Mouse (Mus musculus): Measurements from ENCODE around the gene Man2b1. TPM values are rescaled to one million over a fixed set of nuclear protein-coding genes. Genes with fewer than 3 reads are reported as not detected.

Gene Man2b1
- total and polyA plus RNA-seq, 3 experiments, result 29.1 to 45.6 (median 40.7) TPM

GRCm38 (mm10) chr8:85033867-85034266, 49.2 kb upstream of the Man2b1 start:
- no peak overlapping the region for H3K4me2 ChIP-seq (ENCODE audit: insufficient read depth, low read depth, poor library complexity, severe bottlenecking)
- H3K27me3 ChIP-seq (replicated peaks), result no peaks in the 10 kb centered on the region
- in situ Hi-C loops (cut with MboI; ENCODE audit: low pct_ligation_motif_present, low pct_unique_long_range_greater_than_20kb, low sequenced_read_pairs), result no loop called here
- TF ChIP-seq SIN3A (IDR thresholded peaks at IDR 0.05; ENCODE audit: low read length), result no peak
- TF ChIP-seq POLR2A (IDR thresholded peaks at IDR 0.05; ENCODE audit: low read depth, low read length), result no peak
- no peak for TF ChIP-seq JUND (conservative IDR thresholded peaks at IDR 0.05; ENCODE audit: low read depth, low read length)
- no peak for TF ChIP-seq TCF12 (IDR thresholded peaks at IDR 0.05; ENCODE audit: low read depth, low read length)
- TF ChIP-seq SMC3 (IDR thresholded peaks at IDR 0.05; ENCODE audit: low read depth, low read length), result no peak
- TF ChIP-seq MEF2A (IDR thresholded peaks at IDR 0.05; ENCODE audit: borderline replicate concordance, low read depth, low read length), result no peak
- TF ChIP-seq EP300 (IDR thresholded peaks at IDR 0.05; ENCODE audit: low read length), result no peak
- no peak for TF ChIP-seq ZKSCAN1 (IDR thresholded peaks at IDR 0.05; ENCODE audit: borderline replicate concordance, low read depth, low read length)
- TF ChIP-seq GABPA (IDR thresholded peaks at IDR 0.05; ENCODE audit: insufficient replicate concordance, low read depth, low read length), result no peak
- TF ChIP-seq MAZ (IDR thresholded peaks at IDR 0.05; ENCODE audit: low read depth, low read length), result no peak
- TF ChIP-seq JUN (IDR thresholded peaks at IDR 0.05; ENCODE audit: insufficient read depth, low read depth, low read length), result no peak
- TF ChIP-seq BHLHE40 (IDR thresholded peaks at IDR 0.05; ENCODE audit: low read depth, low read length), result no peak
- no peak for TF ChIP-seq NRF1 (IDR thresholded peaks at IDR 0.05; ENCODE audit: low read depth, low read length)
- no peak for TF ChIP-seq MXI1 (IDR thresholded peaks at IDR 0.05; ENCODE audit: low read depth, low read length)
- H3K27ac ChIP-seq (ENCODE audit: insufficient read depth, low read depth), result 0 out of 2 replicates have a peak overlapping the region, but pooled peaks have one; percentile 10
- peaks cover 38% of the 10 kb centered on the region for H3K79me2 ChIP-seq (replicated peaks; ENCODE audit: control insufficient read depth, extremely low read depth, insufficient read depth, poor library complexity, severe bottlenecking)
- dilution Hi-C loops (cut with MboI; ENCODE audit: extremely low pct_ligation_motif_present, extremely low pct_unique_long_range_greater_than_20kb, low sequenced_read_pairs), result no loop called here
- H3K9ac ChIP-seq (ENCODE audit: insufficient read depth, low read depth), result no peak overlapping the region
- no peak for DNase-seq (ENCODE audit: extremely low read depth)
- H3K4me1 ChIP-seq (ENCODE audit: control insufficient read depth in 1 of 2, insufficient read depth in 2 of 2), result peaks cover 3 to 35% of the 10 kb centered on the region in 2 experiments; a peak in 3 of 4 replicates
- H3K9me3 ChIP-seq (replicated peaks; ENCODE audit: low read length), result no peaks in the 10 kb centered on the region
- H3K4me3 ChIP-seq (replicated peaks in 1 of 3; ENCODE audit: low read depth in 2 of 3, low read length in 2 of 3, poor library complexity in 1 of 3), result no peak overlapping the region
- peaks cover 39 to 50% of the 10 kb centered on the region in 2 experiments for H3K36me3 ChIP-seq (replicated peaks in 1 of 2; ENCODE audit: control insufficient read depth in 1 of 2, insufficient read depth in 1 of 2, low read length in 1 of 2)

- TF ChIP-seq HCFC1 (IDR thresholded peaks at IDR 0.05; ENCODE audit: low read depth, low read length), result peak; percentile 76
- TF ChIP-seq SIN3A (IDR thresholded peaks at IDR 0.05; ENCODE audit: low read length), result peak; percentile 79
- peak; percentile 85 for TF ChIP-seq BHLHE40 (IDR thresholded peaks at IDR 0.05; ENCODE audit: low read depth, low read length)
- TF ChIP-seq PAX5 (IDR thresholded peaks at IDR 0.05; ENCODE audit: low read length), result no peak
- peak; percentile 58; the same call in 1 of the 2 replicates for TF ChIP-seq MYC (IDR thresholded peaks at IDR 0.05; ENCODE audit: low read depth, low read length)
- peak; percentile 79; the same call in 1 of the 2 replicates for TF ChIP-seq POLR2AphosphoS2 (IDR thresholded peaks at IDR 0.05; ENCODE audit: low read depth, low read length)
- peak; percentile 7; the same call in 1 of the 2 replicates for TF ChIP-seq CHD2 (IDR thresholded peaks at IDR 0.05; ENCODE audit: low read length)
- peak; percentile 88 for TF ChIP-seq NRF1 (IDR thresholded peaks at IDR 0.05; ENCODE audit: low read depth, low read length)
- peak; percentile 44; the same call in 1 of the 2 replicates for TF ChIP-seq POLR2A (IDR thresholded peaks at IDR 0.05; ENCODE audit: low read depth, low read length)
- no peak for TF ChIP-seq USF1 (IDR thresholded peaks at IDR 0.05; ENCODE audit: low read depth, low read length)
- no peak for TF ChIP-seq MAFK (IDR thresholded peaks at IDR 0.05; ENCODE audit: insufficient replicate concordance, low read length)
- peak; percentile 80 for TF ChIP-seq MAX (IDR thresholded peaks at IDR 0.05; ENCODE audit: low read length)
- peak; percentile 61 for TF ChIP-seq MXI1 (IDR thresholded peaks at IDR 0.05; ENCODE audit: low read depth, low read length)
- Histone ChIP-seq H3K4me2 (ENCODE audit: insufficient read depth, low read depth, poor library complexity, severe bottlenecking) (peak overlapping the region; percentile 93), H3K9me3 (replicated peaks; ENCODE audit: low read length) (no peaks in the 10 kb centered on the region), H3K4me1 (ENCODE audit: control insufficient read depth in 1 of 2, insufficient read depth in 2 of 2) (peaks cover under 1 to 35% of the 10 kb centered on the region in 2 experiments; a peak in 3 of 4 replicates), H3K79me2 (replicated peaks; ENCODE audit: control insufficient read depth, extremely low read depth, insufficient read depth, poor library complexity, severe bottlenecking) (peaks cover 38% of the 10 kb centered on the region), H3K36me3 (replicated peaks in 1 of 2; ENCODE audit: control insufficient read depth in 1 of 2, insufficient read depth in 1 of 2, low read length in 1 of 2) (peaks cover 32 to 44% of the 10 kb centered on the region in 2 experiments), H3K27me3 (replicated peaks) (no peaks in the 10 kb centered on the region), H3K27ac (ENCODE audit: insufficient read depth, low read depth) (no peak overlapping the region), H3K4me3 (replicated peaks in 1 of 3; ENCODE audit: low read depth in 2 of 3, low read length in 2 of 3, poor library complexity in 1 of 3) (peak overlapping the region; percentile 6 to 90 (median 31)), H3K9ac (ENCODE audit: insufficient read depth, low read depth) (peak overlapping the region; percentile 72)
- dilution Hi-C loops (cut with MboI; ENCODE audit: extremely low pct_ligation_motif_present, extremely low pct_unique_long_range_greater_than_20kb, low sequenced_read_pairs) (no loop called here), in situ Hi-C loops (cut with MboI; ENCODE audit: low pct_ligation_motif_present, low pct_unique_long_range_greater_than_20kb, low sequenced_read_pairs) (no loop called here)
- peak; percentile 82 for DNase-seq (ENCODE audit: extremely low read depth)
These were observed 48.3 kb upstream of the Man2b1 start for GRCm38 (mm10) chr8:85034764-85035163.
